Mouse (Mus musculus): ENCODE results near the gene Ugt3a1. TPM values are rescaled to one million over a fixed set of nuclear protein-coding genes. Genes with fewer than 3 reads are reported as not detected.

Ugt3a1 gene
- polyA plus RNA-seq, 1 experiment from 2014 or later, result not detected

Other genes starting within 250 kb of the Ugt3a1 start
- gene Nadk2, start 205.6 kb upstream of the Ugt3a1 start, polyA plus RNA-seq (2014; fragmentation: Nextera tagmentation; extraction: Ambion mirVana), result 57.1 and 65.3 TPM in 2 replicates
- 3.4 and 4.3 TPM in 2 replicates for gene Lmbrd2, start 136.3 kb upstream of the Ugt3a1 start, polyA plus RNA-seq (2014; fragmentation: Nextera tagmentation; extraction: Ambion mirVana)
- gene Skp2, start 121.5 kb upstream of the Ugt3a1 start, polyA plus RNA-seq (2014; fragmentation: Nextera tagmentation; extraction: Ambion mirVana), result 53.3 and 55.0 TPM in 2 replicates
- not detected in 2 replicates for gene Ugt3a2, start 58.7 kb downstream of the Ugt3a1 start, polyA plus RNA-seq (2014; fragmentation: Nextera tagmentation; extraction: Ambion mirVana)
- gene Capsl, start 159.1 kb downstream of the Ugt3a1 start, polyA plus RNA-seq (2014; fragmentation: Nextera tagmentation; extraction: Ambion mirVana), result 0.23 TPM in 1 of 2 replicates, not detected in the other